Mouse (Mus musculus) induced T-regulatory cell, adult 2 months (primary cell): ENCODE data around the gene Kbtbd3.

Experiments
- DNase-seq: peaks from one replicate; pipeline ENCODE4 v3.0.0-alpha.2; 2012; ENCODE audit warnings: low read depth

The Kbtbd3 gene

DNA sequence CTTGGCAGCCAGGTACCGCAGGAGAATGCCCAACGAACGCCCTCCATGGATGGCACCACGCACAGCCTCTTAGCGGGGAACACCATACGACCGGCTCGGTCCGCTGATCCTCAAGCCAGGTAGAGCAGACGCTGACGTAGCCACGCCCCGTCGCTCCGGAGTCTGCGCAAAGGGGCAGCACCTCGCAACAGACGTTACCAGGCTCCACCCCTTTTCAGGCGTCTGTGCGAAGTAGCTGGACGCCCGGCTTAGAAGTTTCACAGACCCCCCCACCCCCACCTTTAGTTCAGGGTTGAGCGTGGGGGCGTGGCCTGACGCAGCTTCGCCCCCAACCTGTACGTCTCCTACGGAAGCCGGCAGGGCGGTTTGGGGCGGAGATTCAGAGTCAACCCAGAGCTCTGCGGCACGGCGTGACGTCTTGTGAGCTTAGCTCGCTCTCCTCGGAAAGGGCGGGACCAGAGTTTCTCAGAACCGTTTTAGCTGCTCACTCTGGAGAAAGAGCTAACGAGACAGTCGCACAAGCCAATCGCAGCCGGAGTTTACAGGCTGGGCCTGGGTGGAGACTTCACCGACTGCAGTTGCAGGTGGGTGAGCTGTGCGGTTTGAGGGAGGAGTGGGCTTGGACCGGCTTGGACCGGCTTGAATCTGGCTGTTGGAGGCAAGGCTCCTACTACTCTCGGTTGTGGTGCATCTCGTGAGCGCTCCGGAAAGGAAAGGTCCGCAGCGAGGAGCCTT, at the start of gene Kbtbd3, which contains the start of gene Aasdhppt:
TSS of gene Kbtbd3 (plus strand) at position 483 of the 735 bp plus-strand sequence.
TSS of gene Aasdhppt (minus strand) at position 121 of the 735 bp plus-strand sequence.
- DNase-seq: peak; percentile 100

- DNase-seq: peak; percentile 70
Observed at GRCm38 (mm10) chr9:4259841-4260745, 49.5 kb upstream of the Kbtbd3 start.

- no peak for DNase-seq
Observed at GRCm38 (mm10) chr9:4260746-4261090, 48.9 kb upstream of the Kbtbd3 start.

GRCm38 (mm10) chr9:4266881-4267280, 42.8 kb upstream of the Kbtbd3 start:
- DNase-seq: no peak

DNA sequence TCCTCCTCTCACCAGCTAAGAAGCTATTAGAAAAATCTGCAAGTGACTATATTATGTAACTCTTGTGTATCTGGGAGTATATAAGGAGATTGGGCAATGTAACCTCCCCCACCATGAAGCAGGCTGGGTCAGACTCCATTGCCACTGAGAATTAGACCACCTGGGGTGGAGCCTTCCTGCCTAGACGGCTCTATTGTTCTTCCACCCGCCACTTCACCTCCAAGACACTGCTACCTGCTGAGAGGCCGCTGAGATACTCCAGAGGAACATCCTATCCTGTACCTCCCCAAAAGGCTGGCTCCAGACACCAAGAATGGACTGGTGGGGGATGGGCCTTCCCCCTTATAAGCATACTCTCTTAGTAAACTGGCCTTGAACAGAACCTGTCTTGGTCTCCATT, 25.8 kb upstream of the Kbtbd3 start:
- DNase-seq: no peak

- DNase-seq: no peak
Observed at GRCm38 (mm10) chr9:4300466-4300865, 9.2 kb upstream of the Kbtbd3 start.

GRCm38 (mm10) chr9:4304867-4305266, 4.8 kb upstream of the Kbtbd3 start:
- no peak for DNase-seq

GRCm38 (mm10) chr9:4308628-4309350, 844 bp upstream of the Kbtbd3 start:
- DNase-seq: no peak

DNA sequence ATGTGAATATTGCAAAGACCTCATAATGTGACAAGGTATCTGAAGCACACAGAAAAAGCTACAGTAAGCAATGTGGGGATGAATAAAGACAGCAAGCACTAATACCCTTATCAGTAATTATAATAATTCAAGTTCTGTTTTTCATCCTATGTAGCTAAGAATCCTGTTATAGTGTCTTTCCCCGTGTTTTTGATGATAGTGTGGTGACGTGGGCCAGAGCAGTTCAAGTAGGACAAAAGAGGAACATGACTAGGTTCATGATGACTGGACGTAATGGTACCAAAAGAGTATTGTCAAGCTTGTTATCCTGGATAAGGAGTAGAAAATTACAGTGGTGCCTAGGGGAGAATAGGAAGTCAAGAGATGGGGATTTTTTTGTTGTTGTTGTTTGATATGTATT, 1.1 kb downstream of the Kbtbd3 start:
- peak; percentile 26 for DNase-seq

DNA sequence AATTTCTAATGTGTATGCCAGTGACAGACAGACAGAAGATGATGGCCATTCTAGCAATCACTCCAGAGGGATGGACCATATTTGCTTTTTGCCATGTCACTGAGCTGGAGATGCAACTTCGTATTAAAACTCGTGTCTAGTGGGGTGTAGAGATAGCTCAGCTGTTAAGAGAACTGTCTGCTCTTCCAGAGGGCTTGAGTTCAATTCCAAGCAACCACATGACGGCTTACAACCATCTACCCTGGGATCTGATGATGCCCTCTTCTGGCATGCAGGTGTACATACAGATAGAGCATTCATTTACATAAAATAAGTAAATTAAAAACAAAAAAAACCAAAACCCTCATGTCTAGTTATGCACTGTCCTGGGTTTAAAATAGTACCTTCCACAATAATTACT, 1.5 kb downstream of the Kbtbd3 start:
- DNase-seq: peak; percentile 46

GRCm38 (mm10) chr9:4313946-4314345, 4.3 kb downstream of the Kbtbd3 start:
- DNase-seq: no peak

DNA sequence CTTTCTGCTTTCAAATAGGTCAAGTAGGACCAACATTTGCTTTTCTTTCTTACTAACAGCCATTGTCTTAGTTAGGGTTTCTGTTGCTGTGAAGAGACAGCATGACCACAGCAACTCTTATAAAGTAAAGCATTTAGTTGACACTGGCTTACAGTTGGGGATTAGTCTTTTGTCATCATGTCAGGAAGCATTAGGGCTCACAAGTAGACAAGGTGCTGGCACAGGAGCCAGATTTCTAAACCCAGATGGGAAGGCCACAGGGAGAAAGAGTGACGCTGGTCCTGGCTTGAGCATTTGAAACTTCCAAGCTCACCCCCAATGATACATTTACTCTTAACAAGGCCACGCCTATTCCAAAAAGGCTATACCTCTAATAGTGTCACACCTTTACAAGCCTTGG, 6.1 kb downstream of the Kbtbd3 start:
- no peak for DNase-seq

GRCm38 (mm10) chr9:4318939-4319721, 9.5 kb downstream of the Kbtbd3 start:
- no peak for DNase-seq

- no peak for DNase-seq
Observed at GRCm38 (mm10) chr9:4353163-4353562, 43.5 kb downstream of the Kbtbd3 start.

DNA sequence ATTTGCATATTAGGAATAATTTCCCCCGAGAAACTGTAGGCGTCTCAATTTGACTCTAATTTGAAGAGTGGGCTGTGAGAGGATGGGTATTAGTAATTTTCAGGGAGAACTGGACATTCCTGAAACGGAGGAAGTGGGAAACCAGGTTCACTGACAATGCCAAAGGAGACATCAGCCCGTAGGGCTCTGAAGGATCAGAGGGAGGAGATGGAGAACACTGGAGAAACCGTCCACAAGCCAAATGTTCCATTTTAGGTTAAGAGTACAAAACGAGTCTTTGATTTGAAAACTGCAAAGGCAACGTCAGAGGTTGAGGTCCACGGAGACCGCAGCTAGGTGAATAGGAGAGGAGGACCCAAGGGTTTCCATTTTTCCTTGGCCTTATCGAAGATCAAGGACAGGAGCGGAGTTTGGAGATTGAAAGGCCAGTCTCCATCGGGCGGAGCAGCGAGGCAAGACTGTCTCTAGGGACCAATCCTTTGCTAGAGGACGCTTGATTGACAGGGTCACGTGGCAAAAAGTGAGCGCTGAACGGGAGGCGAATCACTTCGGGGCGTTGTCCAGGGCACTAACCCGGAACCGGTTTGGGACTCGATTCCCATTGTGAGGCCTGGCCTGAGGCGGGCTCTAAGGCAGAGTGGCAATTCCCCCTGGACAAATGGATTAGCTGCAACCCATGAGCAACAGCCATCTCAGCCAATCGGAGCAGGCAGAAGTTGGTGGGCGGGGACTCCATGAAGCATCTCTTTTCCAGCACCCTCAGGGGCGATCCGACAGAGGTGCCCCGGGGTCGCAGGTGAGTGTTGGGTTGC, 66.4 kb downstream of the Kbtbd3 start, which contains the start of gene Msantd4:
TSS of gene Msantd4 (plus strand) at position 735 of the 812 bp plus-strand sequence.
- peak; percentile 97 for DNase-seq

- DNase-seq: no peak
Observed at GRCm38 (mm10) chr9:4376640-4377120, 67.0 kb downstream of the Kbtbd3 start.
